Mouse (Mus musculus): ENCODE data around the gene Sycn. TPM values are rescaled to one million over a fixed set of nuclear protein-coding genes. Genes with fewer than 3 reads are reported as not detected.

Sycn gene
- not detected for polyA plus RNA-seq (2014; fragmentation: Illumina TruSeq; extraction: RNeasy Lipid Tissue Mini Kit (QIAGEN cat#74804); ENCODE audit: low read depth, low replicate concordance)

GRCm38 (mm10) chr7:28540526-28540925, at the start of gene Sycn:
TSS of gene Sycn (plus strand) at chr7:28540885.

GRCm38 (mm10) chr7:28510405-28510974, 30.2 kb upstream of the Sycn start, which contains the start of gene Ifnl2:
TSS of gene Ifnl2 (minus strand) at chr7:28510455.

GRCm38 (mm10) chr7:28522536-28522935, 18.1 kb upstream of the Sycn start, which contains the start of gene Ifnl3:
TSS of gene Ifnl3 (plus strand) at chr7:28522836.

GRCm38 (mm10) chr7:28547154-28547553, 6.5 kb downstream of the Sycn start, which contains the start of gene Nccrp1:
TSS of gene Nccrp1 (minus strand) at chr7:28547254.

Other genes with a start within 250 kb of the Sycn start
- gene Selenov, start 249.7 kb upstream of the Sycn start, polyA plus RNA-seq (2014; fragmentation: Illumina TruSeq; extraction: RNeasy Lipid Tissue Mini Kit (QIAGEN cat#74804); ENCODE audit: low read depth, low replicate concordance): not detected
- gene Dll3, start 238.6 kb upstream of the Sycn start, polyA plus RNA-seq (2014; fragmentation: Illumina TruSeq; extraction: RNeasy Lipid Tissue Mini Kit (QIAGEN cat#74804); ENCODE audit: low read depth, low replicate concordance): not detected
- 51.5 TPM for gene Timm50, start 228.8 kb upstream of the Sycn start, polyA plus RNA-seq (2014; fragmentation: Illumina TruSeq; extraction: RNeasy Lipid Tissue Mini Kit (QIAGEN cat#74804); ENCODE audit: low read depth, low replicate concordance)
- gene Supt5, start 202.1 kb upstream of the Sycn start, polyA plus RNA-seq (2014; fragmentation: Illumina TruSeq; extraction: RNeasy Lipid Tissue Mini Kit (QIAGEN cat#74804); ENCODE audit: low read depth, low replicate concordance): 59.3 TPM
- 485 TPM for gene Rps16, start 190.2 kb upstream of the Sycn start, polyA plus RNA-seq (2014; fragmentation: Illumina TruSeq; extraction: RNeasy Lipid Tissue Mini Kit (QIAGEN cat#74804); ENCODE audit: low read depth, low replicate concordance)
- 18.8 TPM for gene Plekhg2, start 168.3 kb upstream of the Sycn start, polyA plus RNA-seq (2014; fragmentation: Illumina TruSeq; extraction: RNeasy Lipid Tissue Mini Kit (QIAGEN cat#74804); ENCODE audit: low read depth, low replicate concordance)
- 24.9 TPM for gene Zfp36, start 160.6 kb upstream of the Sycn start, polyA plus RNA-seq (2014; fragmentation: Illumina TruSeq; extraction: RNeasy Lipid Tissue Mini Kit (QIAGEN cat#74804); ENCODE audit: low read depth, low replicate concordance)
- 27.4 TPM for gene Med29, start 148.2 kb upstream of the Sycn start, polyA plus RNA-seq (2014; fragmentation: Illumina TruSeq; extraction: RNeasy Lipid Tissue Mini Kit (QIAGEN cat#74804); ENCODE audit: low read depth, low replicate concordance)
- 87.3 TPM for gene Paf1, start 147.9 kb upstream of the Sycn start, polyA plus RNA-seq (2014; fragmentation: Illumina TruSeq; extraction: RNeasy Lipid Tissue Mini Kit (QIAGEN cat#74804); ENCODE audit: low read depth, low replicate concordance)
- gene Gmfg, start 103.4 kb upstream of the Sycn start, polyA plus RNA-seq (2014; fragmentation: Illumina TruSeq; extraction: RNeasy Lipid Tissue Mini Kit (QIAGEN cat#74804); ENCODE audit: low read depth, low replicate concordance): 6.0 TPM
- 0.94 TPM for gene Lrfn1, start 88.9 kb upstream of the Sycn start, polyA plus RNA-seq (2014; fragmentation: Illumina TruSeq; extraction: RNeasy Lipid Tissue Mini Kit (QIAGEN cat#74804); ENCODE audit: low read depth, low replicate concordance)
- not detected for gene Ifnl2, start 30.4 kb upstream of the Sycn start, polyA plus RNA-seq (2014; fragmentation: Illumina TruSeq; extraction: RNeasy Lipid Tissue Mini Kit (QIAGEN cat#74804); ENCODE audit: low read depth, low replicate concordance)
- gene Ifnl3, start 18.0 kb upstream of the Sycn start, polyA plus RNA-seq (2014; fragmentation: Illumina TruSeq; extraction: RNeasy Lipid Tissue Mini Kit (QIAGEN cat#74804); ENCODE audit: low read depth, low replicate concordance): not detected
- not detected for gene Nccrp1, start 6.4 kb downstream of the Sycn start, polyA plus RNA-seq (2014; fragmentation: Illumina TruSeq; extraction: RNeasy Lipid Tissue Mini Kit (QIAGEN cat#74804); ENCODE audit: low read depth, low replicate concordance)
- 22.0 TPM for gene Samd4b, start 57.3 kb downstream of the Sycn start, polyA plus RNA-seq (2014; fragmentation: Illumina TruSeq; extraction: RNeasy Lipid Tissue Mini Kit (QIAGEN cat#74804); ENCODE audit: low read depth, low replicate concordance)
- 6.9 TPM for gene Pak4, start 57.3 kb downstream of the Sycn start, polyA plus RNA-seq (2014; fragmentation: Illumina TruSeq; extraction: RNeasy Lipid Tissue Mini Kit (QIAGEN cat#74804); ENCODE audit: low read depth, low replicate concordance)
- not detected for gene Acp7, start 90.4 kb downstream of the Sycn start, polyA plus RNA-seq (2014; fragmentation: Illumina TruSeq; extraction: RNeasy Lipid Tissue Mini Kit (QIAGEN cat#74804); ENCODE audit: low read depth, low replicate concordance)
- 0.76 TPM for gene Fbxo27, start 152.0 kb downstream of the Sycn start, polyA plus RNA-seq (2014; fragmentation: Illumina TruSeq; extraction: RNeasy Lipid Tissue Mini Kit (QIAGEN cat#74804); ENCODE audit: low read depth, low replicate concordance)
- 1.4 TPM for gene Fbxo17, start 175.9 kb downstream of the Sycn start, polyA plus RNA-seq (2014; fragmentation: Illumina TruSeq; extraction: RNeasy Lipid Tissue Mini Kit (QIAGEN cat#74804); ENCODE audit: low read depth, low replicate concordance)
- gene Mrps12, start 200.9 kb downstream of the Sycn start, polyA plus RNA-seq (2014; fragmentation: Illumina TruSeq; extraction: RNeasy Lipid Tissue Mini Kit (QIAGEN cat#74804); ENCODE audit: low read depth, low replicate concordance): 85.7 TPM
- 13.4 TPM for gene Sars2, start 201.1 kb downstream of the Sycn start, polyA plus RNA-seq (2014; fragmentation: Illumina TruSeq; extraction: RNeasy Lipid Tissue Mini Kit (QIAGEN cat#74804); ENCODE audit: low read depth, low replicate concordance)
- gene Ccer2, start 215.3 kb downstream of the Sycn start, polyA plus RNA-seq (2014; fragmentation: Illumina TruSeq; extraction: RNeasy Lipid Tissue Mini Kit (QIAGEN cat#74804); ENCODE audit: low read depth, low replicate concordance): not detected
- gene Sirt2, start 225.8 kb downstream of the Sycn start, polyA plus RNA-seq (2014; fragmentation: Illumina TruSeq; extraction: RNeasy Lipid Tissue Mini Kit (QIAGEN cat#74804); ENCODE audit: low read depth, low replicate concordance): 109 TPM
- gene Nfkbib, start 226.6 kb downstream of the Sycn start, polyA plus RNA-seq (2014; fragmentation: Illumina TruSeq; extraction: RNeasy Lipid Tissue Mini Kit (QIAGEN cat#74804); ENCODE audit: low read depth, low replicate concordance): 32.4 TPM
- 2.2 TPM for gene Rinl, start 248.1 kb downstream of the Sycn start, polyA plus RNA-seq (2014; fragmentation: Illumina TruSeq; extraction: RNeasy Lipid Tissue Mini Kit (QIAGEN cat#74804); ENCODE audit: low read depth, low replicate concordance)